Mouse (Mus musculus): Measurements from ENCODE around the gene Zdhhc17. TPM values are rescaled to one million over a fixed set of nuclear protein-coding genes. Genes with fewer than 3 reads are reported as not detected.

Gene Zdhhc17
- polyA plus RNA-seq, 1 experiment from 2014 or later = 45.2 TPM

- H3K27me3 ChIP-seq = no peaks in the 10 kb centered on the region
- H3K36me3 ChIP-seq (replicated peaks) = no peaks in the 10 kb centered on the region
- H3K27ac ChIP-seq = no peak overlapping the region
- H3K9me3 ChIP-seq = no peaks in the 10 kb centered on the region
- ATAC-seq (ENCODE audit: low FRiP score) = no peak
- H3K9ac ChIP-seq = no peak overlapping the region
- peaks cover 15% of the 10 kb centered on the region for H3K4me1 ChIP-seq
- WGBS = 92% methylated on average over 6 of the region's 6 CpGs
- no peak overlapping the region for H3K4me3 ChIP-seq (replicated peaks)
- H3K4me2 ChIP-seq = no peak overlapping the region
Measured at GRCm38 (mm10) chr10:110997180-110997579, 12.8 kb downstream of the Zdhhc17 start.

- no peaks in the 10 kb centered on the region for H3K27me3 ChIP-seq
- peaks cover 30% of the 10 kb centered on the region for H3K4me1 ChIP-seq
- H3K9me3 ChIP-seq = no peaks in the 10 kb centered on the region
- H3K4me2 ChIP-seq = no peak overlapping the region
- H3K9ac ChIP-seq = no peak overlapping the region
- 58% methylated on average over 5 of the region's 5 CpGs for WGBS
- ATAC-seq (ENCODE audit: low FRiP score) = no peak
- H3K36me3 ChIP-seq (replicated peaks) = no peaks in the 10 kb centered on the region
- H3K4me3 ChIP-seq (replicated peaks) = no peak overlapping the region
- 0 out of 2 replicates have a peak overlapping the region, but pooled peaks have one; percentile 31 for H3K27ac ChIP-seq
Measured at GRCm38 (mm10) chr10:110994761-110995160, 15.2 kb downstream of the Zdhhc17 start.

- H3K4me1 ChIP-seq = peaks cover 27% of the 10 kb centered on the region
- H3K9me3 ChIP-seq = no peaks in the 10 kb centered on the region
- H3K4me2 ChIP-seq = no peak overlapping the region
- WGBS = 70% methylated on average over 5 of the region's 5 CpGs
- ATAC-seq (ENCODE audit: low FRiP score) = no peak
- no peak overlapping the region for H3K27ac ChIP-seq
- no peak overlapping the region for H3K9ac ChIP-seq
- no peak overlapping the region for H3K4me3 ChIP-seq (replicated peaks)
- no peaks in the 10 kb centered on the region for H3K27me3 ChIP-seq
- H3K36me3 ChIP-seq (replicated peaks) = no peaks in the 10 kb centered on the region
Measured at GRCm38 (mm10) chr10:110993249-110993648, 16.7 kb downstream of the Zdhhc17 start.

- Histone ChIP-seq H3K27ac (no peak overlapping the region), H3K36me3 (replicated peaks) (no peaks in the 10 kb centered on the region), H3K4me1 (peaks cover 27% of the 10 kb centered on the region), H3K4me2 (no peak overlapping the region), H3K4me3 (replicated peaks) (no peak overlapping the region), H3K9ac (peak overlapping the region; percentile 33; the same call in 1 of the 2 replicates), H3K27me3 (no peaks in the 10 kb centered on the region), H3K9me3 (no peaks in the 10 kb centered on the region)
- 34% methylated on average over 9 of the region's 9 CpGs for WGBS
- ATAC-seq (ENCODE audit: low FRiP score) = peak; percentile 50; the same call in 1 of the 2 replicates
Measured at GRCm38 (mm10) chr10:110992047-110992431, 17.9 kb downstream of the Zdhhc17 start.

- Histone ChIP-seq H3K9ac (peak overlapping the region; percentile 33; the same call in 1 of the 2 replicates), H3K27me3 (no peaks in the 10 kb centered on the region), H3K4me3 (replicated peaks) (no peak overlapping the region), H3K4me2 (no peak overlapping the region), H3K36me3 (replicated peaks) (no peaks in the 10 kb centered on the region), H3K4me1 (peaks cover 27% of the 10 kb centered on the region), H3K9me3 (no peaks in the 10 kb centered on the region), H3K27ac (no peak overlapping the region)
- ATAC-seq (ENCODE audit: low FRiP score) = 0 out of 2 replicates have a peak, but pooled peaks have one; percentile 39
- 78% methylated on average over 6 of the region's 6 CpGs for WGBS
Measured at GRCm38 (mm10) chr10:110991307-110992046, 18.5 kb downstream of the Zdhhc17 start.

- 63% methylated on average over 2 of the region's 2 CpGs for WGBS
- H3K4me3 ChIP-seq (replicated peaks) = no peak overlapping the region
- no peaks in the 10 kb centered on the region for H3K9me3 ChIP-seq
- no peaks in the 10 kb centered on the region for H3K27me3 ChIP-seq
- H3K9ac ChIP-seq = no peak overlapping the region
- no peaks in the 10 kb centered on the region for H3K36me3 ChIP-seq (replicated peaks)
- no peak overlapping the region for H3K4me2 ChIP-seq
- peaks cover 22% of the 10 kb centered on the region for H3K4me1 ChIP-seq
- H3K27ac ChIP-seq = no peak overlapping the region
- ATAC-seq (ENCODE audit: low FRiP score) = no peak
Measured at GRCm38 (mm10) chr10:110989729-110990128, 20.2 kb downstream of the Zdhhc17 start.

- Histone ChIP-seq H3K27me3 (no peaks in the 10 kb centered on the region), H3K4me3 (replicated peaks) (no peak overlapping the region), H3K4me2 (no peak overlapping the region), H3K4me1 (peaks cover 10% of the 10 kb centered on the region), H3K36me3 (replicated peaks) (no peaks in the 10 kb centered on the region), H3K27ac (no peak overlapping the region), H3K9me3 (no peaks in the 10 kb centered on the region), H3K9ac (no peak overlapping the region)
- no peak for ATAC-seq (ENCODE audit: low FRiP score)
- 97% methylated on average over 17 of the region's 17 CpGs for WGBS
Measured at GRCm38 (mm10) chr10:110986682-110987081, 23.3 kb downstream of the Zdhhc17 start.

- Histone ChIP-seq H3K4me3 (replicated peaks) (no peak overlapping the region), H3K4me2 (no peak overlapping the region), H3K9me3 (no peaks in the 10 kb centered on the region), H3K9ac (no peak overlapping the region), H3K36me3 (replicated peaks) (peaks cover 19% of the 10 kb centered on the region), H3K27ac (no peak overlapping the region), H3K4me1 (no peaks in the 10 kb centered on the region), H3K27me3 (no peaks in the 10 kb centered on the region)
- no peak for ATAC-seq (ENCODE audit: low FRiP score)
- 88% methylated on average over 4 of the region's 4 CpGs for WGBS
Measured at GRCm38 (mm10) chr10:110982771-110983170, 27.2 kb downstream of the Zdhhc17 start.

- no peak overlapping the region for H3K4me2 ChIP-seq
- ATAC-seq (ENCODE audit: low FRiP score) = no peak
- H3K36me3 ChIP-seq (replicated peaks) = peaks cover 19% of the 10 kb centered on the region
- no peak overlapping the region for H3K27ac ChIP-seq
- no peak overlapping the region for H3K4me3 ChIP-seq (replicated peaks)
- no peak overlapping the region for H3K9ac ChIP-seq
- no peaks in the 10 kb centered on the region for H3K27me3 ChIP-seq
- no peaks in the 10 kb centered on the region; the same call in 1 of the 2 replicates for H3K4me1 ChIP-seq
- no peaks in the 10 kb centered on the region for H3K9me3 ChIP-seq
- 96% methylated on average over 6 of the region's 6 CpGs for WGBS
Measured at GRCm38 (mm10) chr10:110980441-110980840, 29.5 kb downstream of the Zdhhc17 start.

- WGBS = 87% methylated on average over 2 of the region's 2 CpGs
- Histone ChIP-seq H3K4me2 (no peak overlapping the region), H3K4me3 (replicated peaks) (no peak overlapping the region), H3K4me1 (no peaks in the 10 kb centered on the region; the same call in 1 of the 2 replicates), H3K9me3 (no peaks in the 10 kb centered on the region), H3K9ac (no peak overlapping the region), H3K36me3 (replicated peaks) (peaks cover 19% of the 10 kb centered on the region), H3K27me3 (no peaks in the 10 kb centered on the region), H3K27ac (no peak overlapping the region)
- ATAC-seq (ENCODE audit: low FRiP score) = no peak
Measured at GRCm38 (mm10) chr10:110979431-110979830, 30.5 kb downstream of the Zdhhc17 start.

GRCm38 (mm10) chr10:110977379-110977778 is 32.6 kb downstream of the Zdhhc17 start:
- H3K36me3 ChIP-seq (replicated peaks) = peaks cover 23% of the 10 kb centered on the region
- no peaks in the 10 kb centered on the region for H3K9me3 ChIP-seq
- no peak overlapping the region for H3K9ac ChIP-seq
- H3K27ac ChIP-seq = no peak overlapping the region
- no peaks in the 10 kb centered on the region for H3K27me3 ChIP-seq
- ATAC-seq (ENCODE audit: low FRiP score) = no peak
- 46% methylated on average over 2 of the region's 2 CpGs for WGBS
- H3K4me2 ChIP-seq = no peak overlapping the region
- H3K4me3 ChIP-seq (replicated peaks) = no peak overlapping the region
- no peaks in the 10 kb centered on the region; the same call in 1 of the 2 replicates for H3K4me1 ChIP-seq

- Histone ChIP-seq H3K27me3 (no peaks in the 10 kb centered on the region), H3K9me3 (no peaks in the 10 kb centered on the region), H3K36me3 (replicated peaks) (peaks cover 27% of the 10 kb centered on the region), H3K27ac (no peak overlapping the region), H3K9ac (no peak overlapping the region), H3K4me1 (no peaks in the 10 kb centered on the region; the same call in 1 of the 2 replicates), H3K4me3 (replicated peaks) (no peak overlapping the region), H3K4me2 (no peak overlapping the region)
- 13% methylated on average over 1 of the region's 1 CpGs for WGBS
- peak; percentile 64; the same call in 1 of the 2 replicates for ATAC-seq (ENCODE audit: low FRiP score)
Measured at GRCm38 (mm10) chr10:110976046-110976445, 33.9 kb downstream of the Zdhhc17 start.

- H3K4me2 ChIP-seq = no peak overlapping the region
- H3K36me3 ChIP-seq (replicated peaks) = peaks cover 25% of the 10 kb centered on the region
- no peak for ATAC-seq (ENCODE audit: low FRiP score)
Measured at GRCm38 (mm10) chr10:110974885-110975284, 35.1 kb downstream of the Zdhhc17 start.

More at GRCm38 (mm10) chr10:110974885-110975284, 35.1 kb downstream of the Zdhhc17 start:
- H3K9ac ChIP-seq = no peak overlapping the region
- H3K4me3 ChIP-seq (replicated peaks) = no peak overlapping the region
- H3K4me1 ChIP-seq = no peaks in the 10 kb centered on the region; the same call in 1 of the 2 replicates
- H3K27ac ChIP-seq = no peak overlapping the region
- WGBS = 80% methylated on average over 1 of the region's 1 CpGs
- no peaks in the 10 kb centered on the region for H3K27me3 ChIP-seq
- H3K9me3 ChIP-seq = no peaks in the 10 kb centered on the region
